Mouse (Mus musculus): ENCODE results near the gene Gm49403.

DNA sequence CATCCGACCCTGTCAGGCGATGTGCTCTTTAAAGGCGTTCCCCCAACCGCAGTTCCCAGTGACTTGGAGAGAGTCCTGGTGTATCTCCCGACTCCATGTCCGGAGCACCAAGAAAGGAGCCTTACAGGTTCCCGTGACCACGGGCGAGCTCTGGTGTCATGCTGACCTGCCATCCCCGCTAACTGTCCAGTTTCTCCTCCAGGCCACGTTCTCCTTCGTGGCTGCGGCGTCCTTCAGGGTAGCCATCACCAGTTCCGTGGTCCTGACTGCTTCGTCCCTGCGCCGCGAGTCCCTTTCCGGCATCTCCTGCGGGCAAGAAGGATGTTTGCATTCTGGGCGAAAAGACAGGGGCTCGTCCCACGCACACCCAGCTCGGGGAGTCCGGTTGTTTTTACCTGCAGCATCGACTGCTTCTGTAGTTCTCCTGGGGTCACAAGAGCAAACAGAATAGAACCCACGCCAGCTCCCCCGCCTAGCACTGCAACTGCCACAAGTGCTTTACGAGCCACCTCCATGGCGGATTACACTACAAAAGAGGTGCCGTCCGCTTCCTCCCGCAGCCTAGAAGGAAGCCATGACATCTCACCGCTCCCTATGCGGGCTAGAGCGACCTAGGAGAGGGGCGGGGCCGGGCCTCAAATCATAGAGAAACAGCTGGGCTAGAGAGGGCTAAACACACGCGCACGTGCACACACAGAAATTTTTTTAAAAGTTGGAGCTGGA, 3.3 kb upstream of the Gm49403 start, which contains the start of gene Uqcc3:
- no peak for TF ChIP-seq CTCF (conservative IDR thresholded peaks at IDR 0.05; ENCODE audit: insufficient read depth, insufficient read length, low read depth, low read length)
- TF ChIP-seq POLR2A (IDR thresholded peaks at IDR 0.05; ENCODE audit: low read depth, low read length) = peak; percentile 27

All from kidney, adult 2 months (tissue).